Mouse (Mus musculus) midbrain, embryonic 16.5 days (tissue): ENCODE data around the gene Cdk20. TPM values are rescaled to one million over a fixed set of nuclear protein-coding genes. Genes with fewer than 3 reads are reported as not detected.

Source experiments
- polyA plus RNA-seq: library from polyadenylated mRNA; unstranded; fragments of >200 nt; fragmentation: Nextera tagmentation; extraction: Ambion mirVana; gene quantifications from 2 replicates; pipeline ENCODE4 v1.2.1, GENCODE M21; 2015

Gene Cdk20
- polyA plus RNA-seq, 1 experiment from 2014 or later, result 29.3 TPM

Other genes with a start within 250 kb of the Cdk20 start
- gene Cdc14b, start 157.0 kb upstream of the Cdk20 start, polyA plus RNA-seq, result 1.5 and 2.3 TPM in 2 replicates
- gene Aaed1, start 119.6 kb upstream of the Cdk20 start, polyA plus RNA-seq, result 10.7 and 11.5 TPM in 2 replicates
- 153 and 163 TPM in 2 replicates for gene Ctsl, start 61.4 kb upstream of the Cdk20 start, polyA plus RNA-seq
- 0.16 TPM in 1 of 2 replicates, not detected in the other for gene Fam240b, start 65.5 kb downstream of the Cdk20 start, polyA plus RNA-seq